Mouse (Mus musculus): ENCODE measurements around the gene Serpina9.
"Not testable (repeated sequence)": the region's sequence is repeated elsewhere in the genome, so short reads cannot be mapped to it uniquely, and the experiment has no call there.

The Serpina9 gene

DNA sequence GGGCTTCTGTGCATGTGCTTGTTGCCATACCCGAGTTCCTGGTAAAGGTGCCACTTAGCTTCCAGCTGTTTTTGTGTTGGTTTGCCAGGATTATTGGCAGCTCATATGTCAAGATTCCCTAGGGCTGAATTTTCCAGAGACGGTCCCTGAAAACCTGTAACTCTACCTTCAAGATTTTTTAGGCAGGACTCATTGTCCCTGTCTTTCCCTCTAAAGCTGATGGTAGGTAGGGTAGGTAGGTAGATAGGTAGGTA, 24.1 kb downstream of the Serpina9 start:
- no peak for DNase-seq (ENCODE audit: low spot score)

DNA sequence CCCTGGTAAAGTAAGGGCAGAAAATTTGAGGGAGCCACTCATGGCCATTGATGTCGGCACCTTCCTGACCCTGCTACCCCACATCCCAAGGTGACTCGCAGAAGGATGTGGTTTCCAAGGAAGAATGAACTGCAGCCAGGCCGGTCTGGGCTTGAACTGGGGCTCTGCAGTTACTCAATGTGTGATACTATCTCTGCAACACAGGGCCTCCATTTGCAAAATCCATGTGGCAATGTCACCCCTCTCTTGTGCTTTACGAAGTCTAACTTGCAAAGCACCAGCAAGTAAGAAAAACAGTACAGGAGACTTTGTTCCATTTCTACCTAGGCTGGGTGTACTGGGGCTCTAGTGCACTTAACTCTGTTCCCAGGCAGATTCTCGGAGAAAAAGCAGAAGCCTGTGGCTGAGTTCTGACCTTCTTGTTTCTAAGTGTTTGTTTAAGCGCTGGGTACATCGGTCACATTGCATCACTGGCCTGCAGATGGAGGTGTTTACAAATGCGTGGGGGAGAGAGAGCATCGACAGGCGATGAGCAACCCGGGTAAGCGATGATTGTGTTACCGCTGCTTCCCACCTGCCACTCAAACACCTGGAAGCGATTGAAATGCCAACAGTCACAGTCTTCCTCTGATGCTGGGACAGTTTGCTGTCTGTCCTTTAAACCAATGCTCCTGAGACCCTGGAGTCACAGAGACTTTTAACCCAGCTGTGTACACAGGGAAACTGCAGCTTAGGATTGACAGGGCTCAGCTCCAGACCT, 24.6 kb downstream of the Serpina9 start:
- DNase-seq (ENCODE audit: low spot score) = peak; percentile 13

DNA sequence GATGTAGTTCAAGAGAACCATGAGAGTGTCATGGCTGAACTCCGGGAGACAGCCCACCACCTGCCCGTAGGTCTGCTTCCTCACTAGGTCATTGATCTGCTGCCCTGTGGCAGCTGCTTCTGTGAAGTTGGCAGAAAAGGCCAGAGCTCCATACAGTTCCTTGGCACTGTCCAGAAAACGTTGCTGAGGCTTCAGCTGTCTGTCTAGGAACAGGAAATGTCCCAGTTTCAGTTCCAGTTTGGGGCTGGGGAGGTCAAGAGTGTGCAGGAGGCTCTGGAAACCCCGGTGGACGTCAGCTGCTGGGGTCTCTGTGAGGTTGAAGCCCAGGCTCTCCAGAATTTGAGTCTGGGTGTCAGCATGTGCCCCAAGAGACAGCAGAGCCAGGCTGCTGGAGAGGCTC, 27.7 kb downstream of the Serpina9 start:
- no peak for DNase-seq (ENCODE audit: low spot score)

DNA sequence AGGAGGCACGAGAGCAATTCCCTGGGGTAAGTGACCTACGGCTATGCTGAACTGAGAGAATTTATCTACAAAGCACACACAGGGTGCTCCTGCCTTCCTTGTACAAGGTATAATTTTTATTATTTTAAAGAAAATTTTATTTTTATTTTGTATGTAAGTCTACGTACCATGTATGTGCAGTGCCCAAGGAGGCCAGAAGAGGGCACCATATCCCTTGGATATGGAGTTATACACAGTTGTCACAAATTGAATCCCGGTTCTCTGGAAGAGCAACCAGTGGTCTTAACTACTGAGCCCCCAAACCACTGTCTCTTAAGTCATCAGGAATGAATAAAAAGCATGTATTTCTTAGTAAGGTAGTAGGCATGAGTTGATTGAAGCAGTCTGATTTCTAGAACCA, 28.6 kb downstream of the Serpina9 start:
- peak; percentile 59 for DNase-seq (ENCODE audit: low spot score)

DNA sequence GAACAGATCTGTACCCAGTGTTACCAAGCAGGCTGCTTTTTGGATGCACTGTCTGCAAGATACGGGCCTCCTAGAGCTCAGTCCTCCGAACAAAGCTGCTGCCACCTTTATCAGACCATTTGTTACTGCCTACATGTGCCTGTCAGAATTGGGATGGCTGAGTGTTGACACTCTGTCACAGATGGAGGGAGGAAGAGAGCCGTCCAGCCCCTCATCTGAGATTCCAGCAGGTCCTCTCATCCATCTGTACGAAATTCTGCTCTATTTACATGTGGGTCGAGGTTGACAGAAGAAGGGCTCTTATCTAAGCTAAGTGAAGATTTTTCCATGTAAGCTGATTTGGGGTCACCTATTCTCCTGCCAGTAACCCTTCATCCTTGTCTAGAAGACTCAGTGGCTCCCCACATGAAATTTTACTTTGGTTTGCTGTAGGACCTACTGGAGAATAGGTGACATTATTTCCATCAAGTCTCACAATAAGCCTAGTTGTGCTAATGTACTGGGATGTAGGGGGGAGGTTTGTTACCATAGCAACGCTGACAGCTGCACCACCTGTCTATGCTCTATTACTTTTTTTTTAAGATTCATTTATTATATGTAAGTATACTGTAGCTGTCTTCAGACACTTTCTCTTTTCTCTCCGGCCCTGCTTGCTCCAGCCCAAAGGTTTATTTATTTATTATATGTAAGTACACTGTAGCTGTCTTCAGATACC, 31.8 kb downstream of the Serpina9 start:
- no peak for DNase-seq (ENCODE audit: low spot score)

DNA sequence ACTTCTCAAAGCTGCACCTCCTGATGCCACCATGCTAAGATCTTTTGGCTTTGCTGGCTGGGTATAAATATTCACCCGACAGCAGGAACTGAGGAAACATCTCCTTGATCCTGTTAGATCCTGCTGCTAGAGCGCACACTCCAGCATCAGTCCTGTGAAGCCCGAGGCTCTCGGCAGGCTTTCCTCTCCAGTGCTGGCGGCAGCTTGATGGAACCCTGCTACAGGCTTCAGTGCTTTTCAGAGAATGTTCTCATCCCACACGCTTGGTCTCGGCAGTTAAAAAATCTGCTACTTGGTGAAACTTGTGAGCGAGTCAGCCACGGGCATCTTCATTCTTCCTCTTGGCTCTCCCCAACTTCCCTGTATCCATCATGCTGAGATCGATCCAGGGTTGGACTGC, 35.3 kb downstream of the Serpina9 start:
- no peak for DNase-seq (ENCODE audit: low spot score)

DNA sequence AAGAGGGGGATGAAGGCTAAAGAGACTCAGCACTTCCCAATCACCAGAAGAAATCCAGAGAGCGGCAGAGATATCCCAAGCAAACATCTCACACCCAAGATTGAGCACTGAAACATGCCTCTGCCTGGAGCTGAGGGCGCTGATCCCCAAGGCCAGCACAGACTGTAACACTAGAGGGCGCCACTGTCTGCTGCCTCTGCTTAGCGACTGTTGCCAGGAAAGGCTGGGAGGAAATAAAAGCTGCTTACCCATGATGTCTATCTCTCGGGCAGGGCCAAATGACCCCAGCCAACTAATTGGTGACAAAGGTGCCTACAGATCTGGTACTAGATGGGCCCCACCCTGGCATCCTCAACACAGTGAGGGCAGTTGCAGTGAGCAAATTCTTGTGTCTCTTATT, 35.7 kb downstream of the Serpina9 start:
- peak; percentile 65 for DNase-seq (ENCODE audit: low spot score)

DNA sequence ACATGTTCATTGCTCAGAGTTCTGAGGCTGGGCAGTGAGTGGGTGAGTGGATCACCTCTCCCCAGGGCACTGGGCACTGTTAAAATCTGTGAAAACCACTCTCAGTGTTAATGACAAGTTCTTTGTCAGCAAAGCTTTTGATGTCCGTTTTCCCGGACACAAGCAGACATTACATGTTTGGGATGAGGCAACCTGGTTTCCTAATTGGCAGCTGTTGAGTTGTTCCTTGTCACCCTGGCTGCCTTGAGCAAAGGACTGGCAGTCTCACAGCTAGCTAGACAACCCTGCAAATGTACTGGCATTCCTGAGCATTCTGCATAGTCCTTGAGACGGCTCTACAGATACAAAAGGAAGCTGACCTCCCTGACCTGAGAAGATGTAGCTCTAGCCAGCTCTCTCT, 36.5 kb downstream of the Serpina9 start:
- no peak for DNase-seq (ENCODE audit: low spot score)

DNA sequence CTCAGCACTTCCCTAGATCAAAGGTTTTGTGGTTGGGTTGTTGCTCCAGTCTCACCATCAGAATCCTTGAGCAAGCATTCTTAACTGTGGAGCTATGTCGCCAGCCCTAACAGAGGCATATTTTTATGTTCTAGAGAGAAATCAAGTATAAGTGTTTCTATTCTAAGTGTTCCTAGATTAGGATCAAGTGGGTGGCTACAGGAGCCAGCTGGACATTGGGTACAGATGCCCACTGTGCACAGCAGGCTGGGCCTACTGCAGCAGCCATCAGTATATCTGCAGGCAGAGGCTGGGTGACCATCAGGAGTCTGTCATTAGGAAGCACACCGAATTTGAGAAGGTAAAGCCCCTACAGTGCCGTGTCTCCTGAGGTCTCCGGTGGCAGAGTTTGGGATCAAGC, 42.5 kb downstream of the Serpina9 start:
- no peak for DNase-seq (ENCODE audit: low spot score)

DNA sequence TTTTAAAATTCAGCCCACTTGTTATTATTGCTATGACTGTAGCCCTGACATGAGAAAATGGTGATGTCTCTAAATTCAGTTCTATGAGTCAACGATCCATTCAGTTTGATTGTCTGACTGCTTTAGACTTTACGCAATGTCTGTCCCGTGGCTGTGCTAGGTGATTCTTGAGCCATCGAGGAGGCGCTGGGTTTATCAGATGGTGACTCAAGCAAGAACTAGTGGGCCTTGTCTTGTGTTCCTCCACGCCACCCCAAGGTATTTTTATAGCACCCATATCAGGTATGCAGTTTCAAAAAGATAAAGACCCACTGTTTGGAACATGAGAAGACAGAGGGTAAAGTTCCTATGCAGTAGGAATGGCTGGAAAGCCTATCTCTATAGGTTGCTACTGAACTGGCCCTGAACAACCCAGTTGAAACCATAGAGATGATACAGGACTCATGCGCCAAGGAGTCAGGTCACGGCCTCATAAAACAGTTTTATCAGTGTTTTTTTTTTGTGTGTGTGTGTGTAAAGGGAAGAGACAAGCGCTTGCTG, 43.9 kb downstream of the Serpina9 start:
- peak; percentile 16 for DNase-seq (ENCODE audit: low spot score)

DNA sequence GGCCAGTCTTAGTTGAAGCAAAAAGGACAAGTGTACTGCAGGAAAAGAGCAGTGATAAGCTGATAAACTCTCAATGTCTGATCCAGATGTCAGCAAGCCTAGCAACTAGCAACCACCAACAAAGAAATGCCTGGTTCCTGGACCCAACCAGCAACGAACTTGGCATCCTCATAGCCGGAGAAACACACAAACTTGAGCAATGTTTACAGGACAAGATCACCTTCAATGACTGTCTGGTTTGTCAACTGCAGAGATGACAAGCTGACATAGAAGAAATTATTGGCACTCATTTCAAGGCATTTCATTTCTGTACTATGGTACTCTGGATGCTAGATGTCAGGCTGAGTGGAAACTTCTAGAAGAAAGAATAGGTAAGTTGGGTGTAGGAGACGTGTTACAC, 46.8 kb downstream of the Serpina9 start:
- no peak for DNase-seq (ENCODE audit: low spot score)

DNA sequence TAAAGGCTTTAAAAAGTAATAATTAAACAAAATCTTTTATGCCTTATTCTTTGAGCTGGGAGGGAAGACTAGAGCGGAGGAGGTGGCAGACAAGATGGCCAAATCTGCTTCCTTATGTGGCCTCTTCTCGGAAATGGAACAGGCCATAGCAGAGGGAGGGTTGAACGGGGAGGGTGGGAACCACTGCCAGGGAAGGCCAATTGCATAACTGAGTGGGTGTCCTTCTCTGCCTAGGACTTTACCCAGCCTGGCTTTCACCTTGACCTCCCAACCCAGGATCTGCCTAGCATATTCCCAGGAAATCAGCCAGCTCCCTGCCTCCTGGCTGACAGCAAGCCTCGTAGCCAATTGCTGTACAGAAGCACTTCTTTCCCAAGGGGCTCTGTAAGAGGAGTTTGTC, 50.3 kb downstream of the Serpina9 start:
- no peak for DNase-seq (ENCODE audit: low spot score)

DNA sequence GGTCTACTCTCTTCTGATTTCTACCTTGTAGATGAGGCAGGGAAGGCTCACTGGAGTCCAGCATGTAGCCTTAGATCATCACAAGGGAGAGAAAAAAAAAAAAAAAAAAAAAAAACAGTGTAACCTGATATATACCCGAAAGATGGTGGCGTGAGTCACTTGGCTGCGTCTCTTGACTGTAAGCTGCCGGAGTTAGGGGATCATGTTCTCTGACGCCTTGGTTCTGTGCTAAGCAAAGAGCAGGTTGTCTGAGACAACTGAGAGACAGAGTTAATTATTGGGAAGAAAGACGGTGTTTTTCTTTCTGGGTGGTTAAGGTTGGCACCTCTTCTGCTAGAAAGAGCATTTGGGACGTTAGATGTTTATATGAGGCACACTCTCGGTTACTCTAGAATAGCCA, 50.7 kb downstream of the Serpina9 start:
- DNase-seq (ENCODE audit: low spot score) = no peak

DNA sequence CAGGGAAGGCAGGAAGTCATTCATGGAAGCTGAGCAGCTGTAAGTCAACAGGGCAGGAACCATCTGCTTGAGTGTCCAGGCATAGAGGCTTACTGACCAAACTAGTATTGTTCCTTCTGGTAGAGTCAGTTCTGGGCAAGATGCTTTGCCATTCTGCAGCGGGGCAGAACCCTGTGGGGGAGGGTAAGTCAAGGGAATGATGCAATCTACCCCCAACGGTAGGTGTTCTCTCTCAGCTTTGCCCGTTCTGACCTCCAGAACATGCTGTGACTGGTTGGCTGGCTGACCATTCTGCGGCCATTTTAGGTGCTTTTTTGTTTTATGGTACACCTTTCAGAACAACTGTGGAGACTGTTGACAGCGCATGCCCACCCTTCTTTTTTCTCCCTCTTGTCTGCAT, 51.2 kb downstream of the Serpina9 start:
- DNase-seq (ENCODE audit: low spot score) = no peak

DNA sequence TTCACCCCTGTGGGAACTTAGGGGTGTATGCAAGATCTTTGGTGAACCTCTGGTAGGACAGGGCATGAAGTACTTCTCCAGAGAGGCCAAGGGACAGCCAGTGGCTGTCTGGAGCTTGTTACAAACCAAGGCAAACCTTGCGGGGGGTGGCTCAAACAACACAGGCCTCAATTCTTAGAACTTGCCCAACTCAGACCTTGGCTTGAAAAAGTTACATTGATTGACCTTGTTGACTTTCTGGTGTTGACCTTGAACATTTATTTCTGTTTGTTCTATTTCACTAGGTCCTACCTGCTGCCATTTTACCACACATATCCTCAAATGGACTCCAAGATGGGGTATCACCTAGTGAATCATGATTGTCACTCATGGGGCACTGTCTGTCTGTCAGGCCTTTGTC, 51.8 kb downstream of the Serpina9 start:
- DNase-seq (ENCODE audit: low spot score) = no peak

DNA sequence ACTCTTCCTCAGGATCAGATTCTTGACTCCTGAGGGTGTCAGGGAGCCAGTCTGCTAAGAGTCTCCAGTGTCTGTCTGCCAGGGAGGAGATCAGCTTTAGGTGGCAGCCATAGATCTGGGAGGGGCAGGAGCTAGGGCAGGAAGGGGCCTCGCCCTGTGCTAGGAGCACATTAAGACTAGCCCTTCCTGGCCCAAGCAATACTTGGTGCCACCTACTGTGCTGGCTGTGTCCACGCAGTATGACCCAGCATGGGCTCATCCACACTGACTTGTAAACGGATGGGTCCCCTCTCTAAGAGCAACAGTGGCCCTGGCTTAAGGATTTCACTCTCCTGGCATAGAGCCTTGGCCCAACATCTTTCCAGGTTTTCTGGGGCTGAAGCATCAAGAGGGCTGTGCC, 54.8 kb downstream of the Serpina9 start, which contains the start of gene Serpina1e:
Gene Serpina1e (minus strand): TSS at position 178 of the 400 bp plus-strand sequence.
- no peak for DNase-seq (ENCODE audit: low spot score)

DNA sequence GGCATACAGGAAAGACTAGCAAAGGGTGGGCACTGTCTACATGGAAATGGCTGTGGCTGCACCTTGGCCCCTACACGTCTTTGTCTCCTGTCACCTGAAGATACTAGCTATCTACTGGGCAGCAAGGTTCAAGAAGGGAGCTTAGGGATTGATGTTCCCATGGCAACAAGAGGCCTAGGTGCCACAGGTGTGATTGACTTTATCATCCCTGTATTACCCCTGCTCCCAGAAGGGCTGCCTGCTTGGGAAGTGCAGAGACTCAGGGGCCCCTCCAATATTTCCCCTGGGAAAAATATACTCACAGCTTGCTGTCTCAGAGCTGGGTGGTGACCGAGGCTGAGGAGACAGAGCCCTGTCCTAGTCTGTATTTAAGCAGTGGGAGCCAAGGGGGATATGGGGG, 57.0 kb downstream of the Serpina9 start:
- not testable (repeated sequence) for DNase-seq (ENCODE audit: low spot score)

DNA sequence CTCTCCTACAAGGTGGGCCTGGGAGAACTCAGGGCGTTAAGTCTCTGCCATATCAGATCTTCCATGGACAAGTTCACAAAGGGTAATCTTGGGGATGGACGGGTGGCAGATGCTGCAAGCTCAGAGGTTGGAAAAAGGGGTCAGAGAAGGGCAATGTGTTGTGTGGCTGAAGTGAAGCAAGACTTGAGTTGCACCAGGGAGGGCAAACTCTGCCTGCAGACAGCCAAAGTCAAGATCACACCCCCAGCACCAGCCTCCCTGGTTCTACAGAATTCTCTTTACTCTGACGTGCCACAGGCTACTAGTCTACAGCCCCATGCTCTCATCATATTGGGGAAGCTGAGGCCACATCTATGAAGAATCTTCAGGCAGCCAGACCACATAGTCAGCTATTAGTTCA, 60.6 kb downstream of the Serpina9 start:
- DNase-seq (ENCODE audit: low spot score) = not testable (repeated sequence)

DNA sequence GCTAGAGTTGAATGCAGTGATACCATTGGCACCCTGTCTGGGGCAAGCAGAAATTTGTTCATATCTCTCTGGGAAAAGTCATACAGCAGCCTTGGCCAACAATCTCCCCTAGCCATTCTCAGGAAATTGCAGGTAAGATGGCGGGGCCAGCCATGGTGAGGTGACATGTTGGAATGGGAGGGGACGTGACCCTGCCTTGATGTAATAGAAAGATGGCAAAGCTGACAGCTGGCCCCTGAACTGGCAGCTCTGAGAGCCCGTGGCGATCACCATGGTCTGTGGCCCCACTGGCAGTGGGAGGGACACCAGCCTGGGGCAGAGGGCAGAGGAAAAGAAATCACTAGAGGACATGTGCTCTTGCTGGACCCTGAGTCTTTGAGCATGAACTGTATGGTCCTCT, 67.3 kb downstream of the Serpina9 start:
- no peak for DNase-seq (ENCODE audit: low spot score)

Measured in urinary bladder, postnatal 14 days (tissue).